Mouse (Mus musculus): ENCODE measurements around the gene Cpne2.

DNA sequence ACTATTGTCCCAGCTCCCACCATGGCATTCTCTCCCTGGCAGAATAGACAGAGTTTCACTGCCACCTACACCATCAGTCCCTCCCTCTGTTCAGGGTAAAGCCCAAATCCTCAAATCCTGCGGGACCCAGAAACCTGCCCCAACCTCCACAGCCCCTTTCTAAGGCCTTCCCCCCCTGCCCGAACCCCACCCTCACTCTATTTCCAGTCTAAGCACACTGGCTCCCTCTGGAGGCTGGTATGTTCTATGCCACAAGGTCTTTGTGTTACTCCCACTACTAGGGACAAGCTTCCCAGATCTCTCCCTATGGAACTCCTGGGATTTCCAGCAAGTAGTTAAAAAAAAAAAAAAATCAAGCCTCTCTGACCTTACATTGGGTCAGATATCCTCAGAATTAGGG, 46.9 kb upstream of the Cpne2 start:
- TF ChIP-seq ZMIZ1 (IDR thresholded peaks at IDR 0.05; ENCODE audit: low read depth, low read length): no peak
- TF ChIP-seq CHD1 (IDR thresholded peaks at IDR 0.05; ENCODE audit: low read depth, low read length): no peak
